In the genomic region with DNA sequence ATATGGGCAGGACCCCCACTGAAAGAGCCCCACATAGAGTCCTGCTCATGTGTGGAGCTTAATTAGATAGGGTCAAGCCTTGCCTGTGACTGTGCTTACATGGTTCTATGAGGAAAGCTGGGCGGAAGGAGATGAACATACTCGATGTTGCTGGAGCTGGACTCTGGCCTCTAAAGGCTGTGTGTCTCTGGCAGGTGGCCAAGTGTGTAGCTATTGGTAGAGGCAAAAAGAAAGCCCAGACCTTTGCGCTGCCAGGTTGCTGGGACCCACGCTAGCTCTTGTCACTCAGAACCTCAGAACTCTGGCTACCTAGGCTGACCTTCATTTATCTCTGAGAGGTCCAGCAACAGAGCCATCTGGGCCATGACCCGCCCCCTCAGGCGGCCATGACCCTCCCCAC, we compare ENCODE assay signal across 17 mouse cellular contexts. TPM values are rescaled to one million over a fixed set of nuclear protein-coding genes. Genes with fewer than 3 reads are reported as not detected.
DNase-seq lines count a peak whose midpoint lies in the region; ATAC-seq and TF ChIP-seq lines count a peak whose summit lies in the region.
"Had no signal": no experiment of that assay in that cellular context is flagged by ENCODE, and none has a peak within 500 bp of the region (broad histone marks: within the 10 kb centered on the region; RNA-seq: fewer than 3 reads in every experiment).

No protein-coding gene starts in this region.

- 0 out of 2 replicates have a peak, but pooled peaks cover 7% of the 10 kb centered on the region for H3K79me2 ChIP-seq in liver, adult 2 months (ENCODE audit: control insufficient read depth, insufficient read depth, low read length)

- no peak overlapping the region for H3K27ac ChIP-seq in hindbrain, postnatal 0 days
- H3K27ac ChIP-seq in hindbrain, embryonic 11.5 days (ENCODE audit: low read depth, low read length) = no peak overlapping the region
- peak overlapping the region; percentile 66 for H3K27ac ChIP-seq in liver, adult 2 months (replicated peaks; ENCODE audit: insufficient read depth, low read depth, low read length)
- no peak overlapping the region for H3K27ac ChIP-seq in hindbrain, embryonic 14.5 days
- H3K27ac ChIP-seq: embryonic facial prominence, embryonic 12.5 days; forebrain, embryonic 13.5 days; midbrain, embryonic 10.5 days had no signal

- H3K4me1 ChIP-seq in hindbrain, postnatal 0 days (ENCODE audit: insufficient read depth, low read length) = no peaks in the 10 kb centered on the region
- no peaks in the 10 kb centered on the region for H3K4me1 ChIP-seq in hindbrain, embryonic 11.5 days (replicated peaks; ENCODE audit: control insufficient read depth, insufficient read depth, low read length)
- peaks cover 25% of the 10 kb centered on the region for H3K4me1 ChIP-seq in liver, adult 2 months (ENCODE audit: control insufficient read depth, insufficient read depth, low read length)
- no peaks in the 10 kb centered on the region for H3K4me1 ChIP-seq in hindbrain, embryonic 14.5 days (replicated peaks; ENCODE audit: control insufficient read depth, insufficient read depth, low read length)
- H3K4me1 ChIP-seq: embryonic facial prominence, embryonic 12.5 days; forebrain, embryonic 13.5 days had no signal

- TF ChIP-seq CTCF in hindbrain, postnatal 0 days (IDR thresholded peaks at IDR 0.05; ENCODE audit: low read depth) = no peak
- TF ChIP-seq CTCF in liver, adult 2 months (IDR thresholded peaks at IDR 0.05; ENCODE audit: low read depth, low read length) = no peak

- no peaks in the 10 kb centered on the region for H3K27me3 ChIP-seq in hindbrain, postnatal 0 days (ENCODE audit: insufficient read depth, low read length)
- H3K27me3 ChIP-seq in hindbrain, embryonic 11.5 days (ENCODE audit: control insufficient read depth, insufficient read depth, low read length) = no peaks in the 10 kb centered on the region
- no peaks in the 10 kb centered on the region for H3K27me3 ChIP-seq in liver, adult 2 months (ENCODE audit: control insufficient read depth, insufficient read depth, low read length)
- no peaks in the 10 kb centered on the region for H3K27me3 ChIP-seq in hindbrain, embryonic 14.5 days (ENCODE audit: control insufficient read depth, insufficient read depth, low read length)
- H3K27me3 ChIP-seq: embryonic facial prominence, embryonic 12.5 days; forebrain, embryonic 13.5 days had no signal

- no peaks in the 10 kb centered on the region for H3K9me3 ChIP-seq in hindbrain, postnatal 0 days (ENCODE audit: low read length)
- no peaks in the 10 kb centered on the region for H3K9me3 ChIP-seq in hindbrain, embryonic 11.5 days (ENCODE audit: control insufficient read depth, low read length)
- H3K9me3 ChIP-seq in hindbrain, embryonic 14.5 days (ENCODE audit: control insufficient read depth, low read length) = no peaks in the 10 kb centered on the region
- H3K9me3 ChIP-seq: embryonic facial prominence, embryonic 12.5 days; forebrain, embryonic 13.5 days; midbrain, embryonic 10.5 days had no signal

- peak; percentile 21 for DNase-seq in hindbrain, postnatal 0 days (ENCODE audit: low spot score)
- no peak for DNase-seq in hindbrain, embryonic 11.5 days (ENCODE audit: low spot score)
- DNase-seq in kidney, adult 8-10 months = peak; percentile 71 to 74
- DNase-seq in liver, adult 2 months (ENCODE audit: extremely low read depth, low read depth, low spot score) = peak; percentile 93
- peak; percentile 62 for DNase-seq in yolk sac, embryonic 10.5 days (ENCODE audit: low spot score)
- DNase-seq in right cerebral cortex, postnatal 25 days = no peak
- DNase-seq in hindbrain, embryonic 14.5 days (ENCODE audit: low spot score) = no peak
- DNase-seq: cerebellum, adult 9-10 months; thymus, postnatal 36 days had no signal

- no peak for ATAC-seq in hindbrain, postnatal 0 days
- ATAC-seq in hindbrain, embryonic 11.5 days (ENCODE audit: low FRiP score) = no peak
- ATAC-seq in hindbrain, embryonic 14.5 days (ENCODE audit: low FRiP score) = no peak
- ATAC-seq: CD4-positive, CD25-positive, alpha-beta regulatory T cell, adult 4 months; forebrain, embryonic 13.5 days; Patski had no signal

- no peak overlapping the region for H3K9ac ChIP-seq in hindbrain, postnatal 0 days (replicated peaks; ENCODE audit: low read length)
- no peak overlapping the region for H3K9ac ChIP-seq in hindbrain, embryonic 11.5 days (ENCODE audit: low read depth, low read length)
- H3K9ac ChIP-seq in liver, adult 2 months (ENCODE audit: low read depth, low read length) = no peak overlapping the region; the same call in 1 of the 2 replicates
- no peak overlapping the region for H3K9ac ChIP-seq in hindbrain, embryonic 14.5 days
- H3K9ac ChIP-seq: embryonic facial prominence, embryonic 12.5 days; forebrain, embryonic 13.5 days had no signal

- no peak overlapping the region for H3K4me3 ChIP-seq in hindbrain, postnatal 0 days (ENCODE audit: low read length)
- no peak overlapping the region for H3K4me3 ChIP-seq in hindbrain, embryonic 11.5 days (ENCODE audit: low read depth, low read length)
- H3K4me3 ChIP-seq in liver, adult 2 months (ENCODE audit: insufficient read depth, low read depth, low read length) = no peak overlapping the region
- no peak overlapping the region for H3K4me3 ChIP-seq in hindbrain, embryonic 14.5 days (replicated peaks; ENCODE audit: low read length)
- H3K4me3 ChIP-seq: embryonic facial prominence, embryonic 12.5 days; forebrain, embryonic 13.5 days; midbrain, embryonic 10.5 days had no signal

- 69% methylated on average over 6 of the region's 6 CpGs for WGBS in hindbrain, postnatal 0 days
- 94% methylated on average over 6 of the region's 6 CpGs for WGBS in hindbrain, embryonic 11.5 days
- WGBS in liver, adult 2 months = 16% methylated on average over 6 of the region's 6 CpGs
- 78% methylated on average over 6 of the region's 6 CpGs for WGBS in hindbrain, embryonic 14.5 days

- no peak overlapping the region for H3K4me2 ChIP-seq in hindbrain, postnatal 0 days (ENCODE audit: low read depth, low read length)
- no peak overlapping the region for H3K4me2 ChIP-seq in hindbrain, embryonic 11.5 days (replicated peaks; ENCODE audit: low read depth, low read length)
- H3K4me2 ChIP-seq in hindbrain, embryonic 14.5 days (replicated peaks) = no peak overlapping the region
- H3K4me2 ChIP-seq: embryonic facial prominence, embryonic 12.5 days; forebrain, embryonic 13.5 days had no signal

- TF ChIP-seq POLR2A in liver, adult 2 months (IDR thresholded peaks at IDR 0.05; ENCODE audit: extremely low read depth, insufficient read depth, low read length) = no peak

- H3K36me3 ChIP-seq in hindbrain, postnatal 0 days (ENCODE audit: insufficient read depth, low read length) = no peaks in the 10 kb centered on the region
- no peaks in the 10 kb centered on the region for H3K36me3 ChIP-seq in hindbrain, embryonic 11.5 days (ENCODE audit: control insufficient read depth, insufficient read depth, low read length)
- no peaks in the 10 kb centered on the region for H3K36me3 ChIP-seq in liver, adult 2 months (ENCODE audit: control insufficient read depth, insufficient read depth, low read length)
- H3K36me3 ChIP-seq in hindbrain, embryonic 14.5 days (replicated peaks; ENCODE audit: control insufficient read depth, insufficient read depth) = no peaks in the 10 kb centered on the region
- H3K36me3 ChIP-seq: embryonic facial prominence, embryonic 12.5 days; midbrain, embryonic 10.5 days had no signal

RNA-seq across cellular contexts. Expression of a gene that starts 3.5 kb away (rescaled TPM):
- total RNA-seq in hindbrain, postnatal 0 days (2014; rRNA removed) = not detected in 2 replicates
- not detected in 2 replicates for polyA plus RNA-seq in hindbrain, postnatal 0 days (2015; fragmentation: Nextera tagmentation; extraction: Ambion mirVana)
- polyA plus RNA-seq in hindbrain, embryonic 11.5 days (2014; fragmentation: Nextera tagmentation; extraction: Ambion mirVana) = not detected in 2 replicates
- total RNA-seq in liver, adult 2 months (2014; rRNA removed) = 394 and 587 TPM in 2 replicates
- 374 and 553 TPM in 2 replicates for polyA plus RNA-seq in liver, adult 2 months (2012; rRNA removed)
- polyA plus RNA-seq in hindbrain, embryonic 14.5 days (2014; fragmentation: Nextera tagmentation; extraction: Ambion mirVana) = not detected in 2 replicates
- total RNA-seq: gastrocnemius, adult 8-10 months had no signal
- polyA plus RNA-seq: CD4-positive, CD25-positive, alpha-beta regulatory T cell, adult 4 months; embryonic facial prominence, embryonic 12.5 days; forebrain, embryonic 13.5 days; heart, embryonic 14.5 days; lung, embryonic 16.5 days; midbrain, embryonic 10.5 days; Patski had no signal

RNA-seq across cellular contexts. Expression of a gene that starts 22.2 kb away (rescaled TPM):
- 0.05 and 0.83 TPM in 2 replicates for total RNA-seq in hindbrain, postnatal 0 days (2014; rRNA removed)
- polyA plus RNA-seq in hindbrain, postnatal 0 days (2015; fragmentation: Nextera tagmentation; extraction: Ambion mirVana) = 0.11 and 0.16 TPM in 2 replicates
- polyA plus RNA-seq in hindbrain, embryonic 11.5 days (2014; fragmentation: Nextera tagmentation; extraction: Ambion mirVana) = 0.49 and 0.77 TPM in 2 replicates
- 0.07 TPM in 1 of 2 replicates, not detected in the other for total RNA-seq in liver, adult 2 months (2014; rRNA removed)
- 0.20 and 0.29 TPM in 2 replicates for polyA plus RNA-seq in liver, adult 2 months (2012; rRNA removed)
- 0.26 and 0.33 TPM in 2 replicates for polyA plus RNA-seq in hindbrain, embryonic 14.5 days (2014; fragmentation: Nextera tagmentation; extraction: Ambion mirVana)
- total RNA-seq: gastrocnemius, adult 8-10 months had no signal
- polyA plus RNA-seq: CD4-positive, CD25-positive, alpha-beta regulatory T cell, adult 4 months; Patski had no signal

RNA-seq across cellular contexts. Expression of a gene that starts 30.0 kb away (rescaled TPM):
- 1.1 and 1.3 TPM in 2 replicates for total RNA-seq in hindbrain, postnatal 0 days (2014; rRNA removed)
- polyA plus RNA-seq in hindbrain, postnatal 0 days (2015; fragmentation: Nextera tagmentation; extraction: Ambion mirVana) = 0.48 and 0.63 TPM in 2 replicates
- polyA plus RNA-seq in hindbrain, embryonic 11.5 days (2014; fragmentation: Nextera tagmentation; extraction: Ambion mirVana) = 0.09 and 0.18 TPM in 2 replicates
- total RNA-seq in liver, adult 2 months (2014; rRNA removed) = not detected in 2 replicates
- not detected in 2 replicates for polyA plus RNA-seq in liver, adult 2 months (2012; rRNA removed)
- polyA plus RNA-seq in hindbrain, embryonic 14.5 days (2014; fragmentation: Nextera tagmentation; extraction: Ambion mirVana) = 0.22 and 0.50 TPM in 2 replicates
- total RNA-seq: gastrocnemius, adult 8-10 months had no signal
- polyA plus RNA-seq: CD4-positive, CD25-positive, alpha-beta regulatory T cell, adult 4 months had no signal

RNA-seq across cellular contexts. Expression of a gene that starts 36.8 kb away (rescaled TPM):
- total RNA-seq in hindbrain, postnatal 0 days (2014; rRNA removed) = 600 and 696 TPM in 2 replicates
- polyA plus RNA-seq in hindbrain, postnatal 0 days (2015; fragmentation: Nextera tagmentation; extraction: Ambion mirVana) = 651 and 675 TPM in 2 replicates
- polyA plus RNA-seq in hindbrain, embryonic 11.5 days (2014; fragmentation: Nextera tagmentation; extraction: Ambion mirVana) = 72.0 and 82.8 TPM in 2 replicates
- 0.09 and 0.54 TPM in 2 replicates for total RNA-seq in liver, adult 2 months (2014; rRNA removed)
- polyA plus RNA-seq in liver, adult 2 months (2012; rRNA removed) = 0.09 and 0.11 TPM in 2 replicates
- 395 and 421 TPM in 2 replicates for polyA plus RNA-seq in hindbrain, embryonic 14.5 days (2014; fragmentation: Nextera tagmentation; extraction: Ambion mirVana)
- polyA plus RNA-seq: CD4-positive, CD25-positive, alpha-beta regulatory T cell, adult 4 months; Patski had no signal

Comparison
In these comparisons a context has a peak if more than half of its experiments do, and no peak if none do; other contexts are left out.
1. DNase-seq: peak in hindbrain, postnatal 0 days (single experiment), kidney, adult 8-10 months (2 of 2), liver, adult 2 months (single experiment) and yolk sac, embryonic 10.5 days (single experiment); none in hindbrain, embryonic 11.5 days (single experiment), right cerebral cortex, postnatal 25 days (single experiment) and hindbrain, embryonic 14.5 days (single experiment).
2. RNA of a gene that starts 3.5 kb away (polyA plus RNA-seq): 374 to 553 TPM in liver, adult 2 months; not detected in hindbrain, postnatal 0 days, not detected in hindbrain, embryonic 11.5 days and not detected in hindbrain, embryonic 14.5 days; every median in the first group is over 100 times any median in the second.